Mouse (Mus musculus) megakaryocyte, embryonic 14.5 days (primary cell): ENCODE measurements around the gene Anln.

ENCODE experiments used
- FLI1 ChIP-seq: IDR thresholded peaks from 2 replicates; pipeline ENCODE4 v1.6.1; 2012; ENCODE audit warnings: low read length, inconsistent platforms, mixed read lengths
- GATA1 ChIP-seq: IDR thresholded peaks from 3 replicates; pipeline ENCODE4 v1.6.1; 2012; ENCODE audit warnings: mixed read lengths, low read length, inconsistent platforms, borderline replicate concordance

- TF ChIP-seq GATA1: no peak
- no peak for TF ChIP-seq FLI1
Measured at GRCm38 (mm10) chr9:22390390-22390789, 1.4 kb upstream of the Anln start.
